Mouse (Mus musculus) limb, embryonic 10.5 days (tissue): ENCODE data around the gene Poldip3. TPM values are rescaled to one million over a fixed set of nuclear protein-coding genes. Genes with fewer than 3 reads are reported as not detected.
A peak's percentile ranks its signal among the peaks of the same experiment; 100 is the strongest.
"Not testable (repeated sequence)": the region's sequence is repeated elsewhere in the genome, so short reads cannot be mapped to it uniquely, and the experiment has no call there.

ENCODE experiments used
- DNase-seq: peaks from one replicate; pipeline ENCODE4 v3.0.0-alpha.2; 2017; ENCODE audit warnings: low spot score
- H3K27ac ChIP-seq: fragments of 300-500 bp; sonication (generic); 2 replicates; pipeline ENCODE4 v1.5.1; 2016; ENCODE audit warnings: mild to moderate bottlenecking
- H3K27me3 ChIP-seq: fragments of 300-500 bp; sonication (generic); 2 replicates; pipeline ENCODE4 v1.6.1; 2016; ENCODE audit warnings: low read depth, mild to moderate bottlenecking; ENCODE audit not compliant: poor library complexity, severe bottlenecking
- H3K36me3 ChIP-seq: fragments of 300-500 bp; sonication (generic); 2 replicates; pipeline ENCODE4 v1.6.1; 2016; ENCODE audit warnings: mild to moderate bottlenecking, moderate library complexity
- H3K4me1 ChIP-seq: fragments of 300-500 bp; sonication (generic); 2 replicates; pipeline ENCODE4 v1.6.1; 2016
- H3K4me3 ChIP-seq: fragments of 300-500 bp; sonication (generic); 2 replicates; pipeline ENCODE4 v1.5.1; 2016; ENCODE audit warnings: mild to moderate bottlenecking, moderate library complexity
- H3K9me3 ChIP-seq: fragments of 300-500 bp; sonication (generic); replicated peaks from 2 replicates; pipeline ENCODE4 v1.6.1; 2016; ENCODE audit warnings: mild to moderate bottlenecking
- WGBS: fragments of 180-500 bp; shearing (Covaris S2); methylation state at CpG from one replicate; pipeline ENCODE4 v1.1.7; 2016; 5-methylcytosine and 5-hydroxymethylcytosine counted together
- polyA plus RNA-seq: library from polyadenylated mRNA; unstranded; fragments of >200 nt; fragmentation: Nextera tagmentation; extraction: Ambion mirVana; gene quantifications from 2 replicates; pipeline ENCODE4 v1.2.1, GENCODE M21; 2016

Poldip3 gene
- polyA plus RNA-seq, 1 experiment from 2014 or later, result 193 TPM

GRCm38 (mm10) chr15:83135654-83136053 is 13.5 kb downstream of the Poldip3 start:
- DNase-seq, result no peak
- peaks cover 89% of the 10 kb centered on the region for H3K36me3 ChIP-seq
- H3K27ac ChIP-seq, result no peak overlapping the region
- H3K4me1 ChIP-seq, result peaks cover 6% of the 10 kb centered on the region; the same call in 1 of the 2 replicates
- H3K27me3 ChIP-seq, result no peaks in the 10 kb centered on the region
- WGBS, result 93% methylated on average over 2 of the region's 2 CpGs
- no peak overlapping the region for H3K4me3 ChIP-seq
- H3K9me3 ChIP-seq, result no peaks in the 10 kb centered on the region

DNA sequence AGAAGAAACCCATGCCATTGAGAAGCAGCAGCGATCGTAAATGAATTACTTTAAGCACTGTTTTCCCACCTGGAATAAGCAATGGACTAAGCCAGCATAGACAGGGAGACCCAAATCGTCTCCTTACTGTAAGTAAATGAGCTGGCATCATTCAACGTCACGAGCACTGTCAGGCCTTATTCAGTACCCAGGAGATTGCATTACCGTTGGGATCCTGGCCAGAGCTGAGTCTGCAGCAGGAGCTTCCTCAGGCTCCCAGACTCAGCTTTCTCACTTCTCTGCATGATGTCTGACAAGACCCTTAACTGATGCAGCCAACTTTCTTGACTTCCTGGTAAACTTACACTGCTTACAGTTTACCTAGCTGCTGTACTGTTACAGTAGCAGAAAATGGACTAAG is 14.5 kb downstream of the Poldip3 start:
- no peak for DNase-seq
- Histone ChIP-seq H3K27ac (no peak overlapping the region), H3K27me3 (no peaks in the 10 kb centered on the region), H3K36me3 (peaks cover 95% of the 10 kb centered on the region), H3K4me1 (peaks cover 6% of the 10 kb centered on the region; the same call in 1 of the 2 replicates), H3K4me3 (no peak overlapping the region), H3K9me3 (no peaks in the 10 kb centered on the region)
- WGBS, result 93% methylated on average over 6 of the region's 6 CpGs

- Histone ChIP-seq H3K9me3 (no peaks in the 10 kb centered on the region), H3K4me1 (peaks cover 6% of the 10 kb centered on the region; the same call in 1 of the 2 replicates), H3K27me3 (no peaks in the 10 kb centered on the region), H3K36me3 (peaks cover 97% of the 10 kb centered on the region), H3K27ac (no peak overlapping the region), H3K4me3 (no peak overlapping the region)
- 95% methylated on average over 7 of the region's 7 CpGs for WGBS
- no peak for DNase-seq
Measured at GRCm38 (mm10) chr15:83129530-83130231, 19.5 kb downstream of the Poldip3 start.

- H3K9me3 ChIP-seq, H3K4me3 ChIP-seq, H3K27ac ChIP-seq, H3K27me3 ChIP-seq, DNase-seq, H3K4me1 ChIP-seq: not testable (repeated sequence)
- peaks cover 74% of the 10 kb centered on the region for H3K36me3 ChIP-seq
- 94% methylated on average over 3 of the region's 3 CpGs for WGBS
Measured at GRCm38 (mm10) chr15:83127037-83127436, 22.1 kb downstream of the Poldip3 start.

DNA sequence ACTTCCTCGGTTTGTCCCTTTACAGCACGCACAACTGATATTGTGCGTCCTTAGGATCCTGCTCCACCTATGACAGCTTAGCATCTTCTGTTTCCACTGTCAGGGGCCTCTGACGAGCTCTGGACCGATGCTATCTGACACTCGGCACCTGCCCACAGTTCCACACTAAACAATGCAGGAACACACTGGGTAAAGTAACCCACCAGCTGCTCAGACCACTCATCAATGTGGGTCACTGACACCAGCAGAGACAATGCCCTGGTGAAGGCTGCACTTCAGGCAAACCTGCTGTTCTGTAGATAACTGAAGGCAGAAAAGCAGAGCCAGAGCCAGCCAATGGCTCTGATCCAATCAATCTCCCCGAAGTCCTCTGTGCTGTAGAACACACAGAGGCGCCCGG is 22.6 kb downstream of the Poldip3 start:
- DNase-seq, result no peak
- Histone ChIP-seq H3K27ac (no peak overlapping the region), H3K27me3 (no peaks in the 10 kb centered on the region), H3K4me3 (no peak overlapping the region), H3K4me1 (peaks cover 5% of the 10 kb centered on the region), H3K9me3 (no peaks in the 10 kb centered on the region), H3K36me3 (peaks cover 70% of the 10 kb centered on the region)
- WGBS, result 95% methylated on average over 9 of the region's 9 CpGs

- Histone ChIP-seq H3K36me3 (peaks cover 59% of the 10 kb centered on the region), H3K27me3 (no peaks in the 10 kb centered on the region), H3K4me1 (peaks cover 10% of the 10 kb centered on the region), H3K4me3 (no peak overlapping the region), H3K9me3 (no peaks in the 10 kb centered on the region), H3K27ac (no peak overlapping the region)
- no peak for DNase-seq
- WGBS, result 70% methylated on average over 5 of the region's 5 CpGs
Measured at GRCm38 (mm10) chr15:83124625-83125024, 24.6 kb downstream of the Poldip3 start.

GRCm38 (mm10) chr15:83122566-83123145 is 26.5 kb downstream of the Poldip3 start, which contains the start of gene Rrp7a:
Gene Rrp7a, minus strand, starts transcription at chr15:83122801.
- 10% methylated on average over 32 of the region's 32 CpGs for WGBS
- Histone ChIP-seq H3K4me1 (peaks cover 10% of the 10 kb centered on the region), H3K27ac (peak within 1 kb of the TSS; percentile 83), H3K4me3 (peak within 1 kb of the TSS; percentile 86), H3K36me3 (peaks cover 59% of the 10 kb centered on the region), H3K9me3 (no peaks in the 10 kb centered on the region), H3K27me3 (no peaks in the 10 kb centered on the region)
- peak; percentile 92 for DNase-seq

- H3K27ac ChIP-seq, result peak overlapping the region; percentile 83
- H3K4me1 ChIP-seq, result peaks cover 10% of the 10 kb centered on the region
- DNase-seq, result peak; percentile 62
- H3K36me3 ChIP-seq, result peaks cover 59% of the 10 kb centered on the region
- H3K9me3 ChIP-seq, result no peaks in the 10 kb centered on the region
- no peaks in the 10 kb centered on the region for H3K27me3 ChIP-seq
- peak overlapping the region; percentile 86 for H3K4me3 ChIP-seq
- WGBS, result 4% methylated on average over 43 of the region's 43 CpGs
Measured at GRCm38 (mm10) chr15:83121709-83122565, 27.2 kb downstream of the Poldip3 start.

- Histone ChIP-seq H3K36me3 (peaks cover 69% of the 10 kb centered on the region), H3K27me3 (no peaks in the 10 kb centered on the region), H3K9me3 (no peaks in the 10 kb centered on the region), H3K27ac (no peak overlapping the region), H3K4me3 (no peak overlapping the region), H3K4me1 (peaks cover 10% of the 10 kb centered on the region)
- 87% methylated on average over 7 of the region's 7 CpGs for WGBS
- DNase-seq, result no peak
Measured at GRCm38 (mm10) chr15:83118360-83118759, 30.8 kb downstream of the Poldip3 start.

- WGBS, result 87% methylated on average over 6 of the region's 6 CpGs
- no peak overlapping the region for H3K27ac ChIP-seq
- peaks cover 66% of the 10 kb centered on the region for H3K36me3 ChIP-seq
- H3K4me1 ChIP-seq, result peaks cover 5% of the 10 kb centered on the region
- no peak for DNase-seq
- H3K4me3 ChIP-seq, result no peak overlapping the region
- H3K27me3 ChIP-seq, result no peaks in the 10 kb centered on the region
- no peaks in the 10 kb centered on the region for H3K9me3 ChIP-seq
Measured at GRCm38 (mm10) chr15:83115071-83115470, 34.1 kb downstream of the Poldip3 start.

DNA sequence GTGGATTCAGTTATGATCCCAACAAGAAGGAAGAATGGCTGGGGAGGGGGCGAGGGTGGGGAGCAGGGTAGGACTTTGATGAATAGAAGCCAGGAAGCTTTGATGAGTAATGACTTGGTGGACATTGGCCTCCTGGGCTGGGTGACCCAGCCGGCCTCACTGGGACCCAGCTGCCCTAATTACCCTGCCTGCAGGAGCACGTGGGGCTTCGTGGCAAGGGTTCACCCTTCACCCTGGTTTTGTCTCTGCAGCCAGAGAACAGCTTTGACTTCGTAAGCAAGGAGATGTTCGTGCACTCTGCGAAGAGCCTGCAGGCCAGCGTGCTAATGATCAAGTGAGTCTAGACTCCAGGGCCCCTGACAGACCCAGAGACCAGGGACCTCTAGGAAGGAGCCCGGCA is 35.1 kb downstream of the Poldip3 start:
- WGBS, result 79% methylated on average over 9 of the region's 9 CpGs

GRCm38 (mm10) chr15:83112898-83113297 is 36.3 kb downstream of the Poldip3 start:
- no peak overlapping the region; the same call in 1 of the 2 replicates for H3K27ac ChIP-seq
- DNase-seq, result peak; percentile 72
- H3K36me3 ChIP-seq, result peaks cover 48% of the 10 kb centered on the region
- WGBS, result 12% methylated on average over 11 of the region's 11 CpGs
- H3K9me3 ChIP-seq, result no peaks in the 10 kb centered on the region
- H3K4me1 ChIP-seq, result peaks cover 5% of the 10 kb centered on the region
- no peak overlapping the region for H3K4me3 ChIP-seq
- H3K27me3 ChIP-seq, result no peaks in the 10 kb centered on the region

More for the DNA sequence above, 35.1 kb downstream of the Poldip3 start:
- DNase-seq, result no peak
- Histone ChIP-seq H3K4me3 (no peak overlapping the region), H3K27ac (no peak overlapping the region), H3K36me3 (peaks cover 61% of the 10 kb centered on the region), H3K9me3 (no peaks in the 10 kb centered on the region), H3K27me3 (no peaks in the 10 kb centered on the region), H3K4me1 (peaks cover 5% of the 10 kb centered on the region)

GRCm38 (mm10) chr15:83111874-83112273 is 37.3 kb downstream of the Poldip3 start:
- Histone ChIP-seq H3K27ac (no peak overlapping the region), H3K36me3 (peaks cover 38% of the 10 kb centered on the region), H3K4me3 (no peak overlapping the region), H3K9me3 (no peaks in the 10 kb centered on the region), H3K4me1 (peaks cover 9% of the 10 kb centered on the region), H3K27me3 (no peaks in the 10 kb centered on the region)
- no peak for DNase-seq
- whole genome bisulfite sequencing, result 89% methylated on average over 7 of the region's 7 CpGs
